Mouse (Mus musculus) hindbrain, embryonic 10.5 days (tissue): ENCODE results near the gene Hes1. TPM values are rescaled to one million over a fixed set of nuclear protein-coding genes. Genes with fewer than 3 reads are reported as not detected.
"Not testable (repeated sequence)": the region's sequence is repeated elsewhere in the genome, so short reads cannot be mapped to it uniquely, and the experiment has no call there.

Experiments used
- DNase-seq: peaks from one replicate; pipeline ENCODE4 v3.0.0-alpha.2; 2017; ENCODE audit warnings: low spot score
- H3K27ac ChIP-seq: fragments of 300-500 bp; sonication (generic); 2 replicates; pipeline ENCODE4 v1.5.1; 2016; ENCODE audit warnings: mild to moderate bottlenecking, moderate library complexity
- H3K27me3 ChIP-seq: fragments of 300-500 bp; sonication (generic); 2 replicates; pipeline ENCODE4 v1.6.1; 2016; ENCODE audit warnings: mild to moderate bottlenecking; ENCODE audit not compliant: poor library complexity, insufficient read depth, severe bottlenecking
- H3K36me3 ChIP-seq: fragments of 300-500 bp; sonication (generic); 2 replicates; pipeline ENCODE4 v1.6.1; 2016; ENCODE audit warnings: mild to moderate bottlenecking, moderate library complexity
- H3K4me1 ChIP-seq: fragments of 300-500 bp; sonication (generic); replicated peaks from 2 replicates; pipeline ENCODE4 v1.6.1; 2016; ENCODE audit warnings: mild to moderate bottlenecking
- H3K4me3 ChIP-seq: fragments of 300-500 bp; sonication (generic); 2 replicates; pipeline ENCODE4 v1.5.1; 2016; ENCODE audit warnings: mild to moderate bottlenecking, moderate library complexity
- H3K9me3 ChIP-seq: fragments of 300-500 bp; sonication (generic); 2 replicates; pipeline ENCODE4 v1.6.1; 2016; ENCODE audit warnings: mild to moderate bottlenecking, moderate library complexity
- WGBS: fragments of 180-500 bp; shearing (Covaris S2); methylation state at CpG from one replicate; pipeline ENCODE4 v1.1.7; 2016; 5-methylcytosine and 5-hydroxymethylcytosine counted together
- polyA plus RNA-seq: library from polyadenylated mRNA; unstranded; fragments of >200 nt; fragmentation: Nextera tagmentation; extraction: Ambion mirVana; gene quantifications from 2 replicates; pipeline ENCODE4 v1.2.1, GENCODE M21; 2016

Gene Hes1
- polyA plus RNA-seq, 1 experiment from 2014 or later: 31.9 TPM

DNA sequence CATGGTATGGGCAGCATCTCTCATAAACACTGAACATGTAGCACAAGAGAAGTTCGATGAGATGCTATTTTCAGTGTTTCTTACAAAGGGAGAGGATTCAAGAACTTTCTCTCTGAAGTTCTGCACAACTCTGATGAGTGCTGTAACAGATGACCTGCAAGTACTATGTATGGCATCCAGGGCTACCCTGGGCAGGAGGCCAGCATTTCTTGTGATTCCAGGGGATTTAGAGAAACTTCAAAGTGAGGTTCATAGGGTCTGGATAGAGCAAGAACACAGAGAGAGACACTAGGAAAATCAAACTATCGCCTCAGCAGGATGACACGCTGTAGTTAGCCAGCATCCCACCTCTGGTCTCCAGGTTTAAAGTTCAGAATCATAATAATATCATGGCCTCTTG, 31.9 kb downstream of the Hes1 start:
- WGBS: 79% methylated on average over 3 of the region's 3 CpGs
- peaks cover 18% of the 10 kb centered on the region for H3K4me1 ChIP-seq
- H3K4me3 ChIP-seq: no peak overlapping the region
- H3K27me3 ChIP-seq: peaks cover 94% of the 10 kb centered on the region
- no peaks in the 10 kb centered on the region for H3K36me3 ChIP-seq
- no peak for DNase-seq
- no peak overlapping the region for H3K27ac ChIP-seq
- no peaks in the 10 kb centered on the region for H3K9me3 ChIP-seq

DNA sequence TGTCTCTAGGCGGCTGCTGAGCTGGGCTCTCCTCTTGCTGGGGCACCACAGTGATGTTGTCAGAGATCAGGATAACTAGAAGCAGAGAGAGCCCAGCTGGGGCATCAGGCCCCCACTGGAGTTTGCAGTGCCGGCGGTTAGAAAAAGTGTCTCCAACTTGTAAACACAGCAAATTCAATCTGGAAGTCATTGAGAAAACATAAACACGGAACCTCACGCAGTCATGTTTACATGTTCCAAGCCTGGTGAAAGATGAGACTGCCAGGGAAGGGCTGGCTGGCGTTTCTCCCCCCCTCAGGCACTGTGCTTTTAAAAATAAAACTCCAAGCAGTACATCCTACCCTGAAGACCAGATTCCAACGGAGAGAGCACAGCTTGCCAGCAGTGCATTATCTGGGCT, 32.3 kb downstream of the Hes1 start:
- Histone ChIP-seq H3K27ac (no peak overlapping the region), H3K27me3 (peaks cover 93% of the 10 kb centered on the region), H3K4me1 (peaks cover 18% of the 10 kb centered on the region), H3K9me3 (no peaks in the 10 kb centered on the region), H3K4me3 (no peak overlapping the region), H3K36me3 (no peaks in the 10 kb centered on the region)
- peak; percentile 37 for DNase-seq
- WGBS: 36% methylated on average over 7 of the region's 7 CpGs

DNA sequence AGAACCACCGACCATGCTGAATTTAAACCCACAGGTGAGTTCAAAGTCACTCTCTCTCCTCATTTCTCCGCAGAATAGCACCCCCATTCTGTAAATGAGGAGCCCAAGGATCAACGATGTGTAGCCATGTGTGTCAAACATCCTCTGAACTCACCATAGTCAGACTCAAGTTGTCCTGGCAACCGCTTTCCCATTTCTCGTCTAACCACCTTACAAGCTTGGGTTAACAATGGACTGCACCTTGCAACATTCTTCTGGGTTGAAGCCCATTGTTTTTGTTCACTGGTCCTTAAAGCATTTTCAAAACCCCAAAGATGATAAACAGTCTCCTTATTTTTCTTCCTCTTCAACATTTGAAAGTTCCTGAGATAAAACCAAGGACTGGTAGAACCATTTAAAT, 34.9 kb downstream of the Hes1 start:
- H3K9me3 ChIP-seq: no peaks in the 10 kb centered on the region
- no peak overlapping the region for H3K4me3 ChIP-seq
- DNase-seq: no peak
- H3K27ac ChIP-seq: no peak overlapping the region
- H3K36me3 ChIP-seq: no peaks in the 10 kb centered on the region
- H3K4me1 ChIP-seq: peaks cover 39% of the 10 kb centered on the region
- 60% methylated on average over 5 of the region's 5 CpGs for WGBS
- peaks cover 91% of the 10 kb centered on the region for H3K27me3 ChIP-seq

DNA sequence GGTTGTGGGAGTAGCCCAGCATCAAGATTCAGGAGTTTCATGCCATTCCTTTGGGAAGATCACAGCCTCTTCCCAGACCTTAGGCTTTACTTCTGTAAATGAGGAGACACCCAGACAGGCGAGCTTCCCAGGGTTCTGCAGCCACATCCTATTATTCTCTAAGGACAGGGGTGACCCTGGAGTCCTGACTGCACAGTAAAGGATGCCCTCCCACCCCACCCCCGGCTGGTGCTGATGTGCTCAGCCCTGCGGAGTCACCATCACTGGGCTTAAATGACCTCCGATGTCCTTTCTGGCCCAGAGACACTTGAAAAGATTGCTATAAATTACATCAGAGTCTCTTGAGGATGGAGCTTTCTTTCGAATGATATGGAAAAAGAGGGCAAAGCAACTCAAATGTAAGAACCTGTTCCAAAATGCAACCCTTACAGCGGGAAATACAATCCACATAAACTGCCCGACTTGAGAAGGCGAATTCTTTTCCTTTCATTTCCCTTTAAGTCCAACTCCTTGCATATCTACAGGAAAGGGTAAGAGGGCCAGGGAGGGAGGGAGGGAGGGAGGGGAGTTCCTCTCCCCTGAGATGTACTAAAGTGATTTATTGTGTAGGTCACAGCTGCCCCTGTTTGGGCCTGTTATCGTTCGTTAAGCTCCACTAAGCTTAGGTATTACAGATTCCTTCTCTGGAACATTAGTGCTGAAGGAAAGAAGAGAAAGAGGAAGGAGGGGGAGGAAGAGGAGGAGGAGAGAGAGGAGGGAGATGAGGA, 38.1 kb downstream of the Hes1 start:
- DNase-seq: no peak
- no peaks in the 10 kb centered on the region for H3K36me3 ChIP-seq
- H3K27ac ChIP-seq: peak overlapping the region; percentile 50; the same call in 1 of the 2 replicates
- H3K9me3 ChIP-seq: no peaks in the 10 kb centered on the region
- H3K4me3 ChIP-seq: no peak overlapping the region
- H3K4me1 ChIP-seq: peaks cover 26% of the 10 kb centered on the region
- 31% methylated on average over 10 of the region's 10 CpGs for WGBS
- peaks cover 94% of the 10 kb centered on the region for H3K27me3 ChIP-seq

DNA sequence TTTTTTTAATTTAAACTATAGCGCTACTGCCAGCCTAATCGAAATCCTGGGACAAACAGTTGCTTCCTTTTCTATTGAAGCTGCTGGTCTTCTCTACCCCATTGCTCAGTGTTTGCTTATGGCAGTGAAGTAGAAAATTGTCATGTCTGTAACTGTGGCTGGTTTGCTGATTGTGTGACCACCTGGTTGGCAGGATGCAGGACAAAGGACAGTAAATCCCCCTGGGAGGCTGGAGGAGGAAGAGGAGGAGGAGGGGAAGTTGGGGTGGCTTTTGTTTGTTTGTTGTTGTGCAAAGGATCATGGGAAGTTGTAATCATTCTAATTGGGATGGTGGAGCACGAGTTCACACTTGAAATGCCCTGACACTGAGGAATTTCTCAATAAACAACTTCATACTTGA, 38.8 kb downstream of the Hes1 start:
- WGBS: 14% methylated on average over 3 of the region's 3 CpGs
- H3K27me3 ChIP-seq: peaks cover 94% of the 10 kb centered on the region

DNA sequence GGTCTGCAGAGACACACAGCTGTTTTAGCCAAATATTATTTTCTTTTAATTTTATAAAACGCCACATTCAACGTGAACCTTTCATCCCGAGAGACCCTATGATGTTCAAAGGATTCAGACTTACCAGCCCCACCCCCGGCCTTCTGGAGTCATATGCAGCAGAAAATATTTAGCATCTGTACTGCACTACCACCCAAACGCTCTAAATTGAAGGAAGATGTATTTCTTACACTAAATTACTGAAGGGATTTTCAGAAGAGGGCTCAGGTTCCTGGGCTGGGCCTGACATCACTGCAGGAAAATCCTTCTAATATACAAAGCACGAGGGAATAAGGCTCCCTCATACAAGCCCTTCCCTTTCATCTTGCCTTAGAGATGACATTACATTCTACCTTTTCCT, 39.3 kb downstream of the Hes1 start:
- no peaks in the 10 kb centered on the region for H3K9me3 ChIP-seq
- no peaks in the 10 kb centered on the region for H3K36me3 ChIP-seq
- DNase-seq: no peak
- H3K4me1 ChIP-seq: peaks cover 26% of the 10 kb centered on the region
- no peak overlapping the region for H3K27ac ChIP-seq
- WGBS: 52% methylated on average over 6 of the region's 6 CpGs
- H3K4me3 ChIP-seq: no peak overlapping the region
- H3K27me3 ChIP-seq: peaks cover 94% of the 10 kb centered on the region

More for the DNA sequence above, 38.8 kb downstream of the Hes1 start:
- H3K4me3 ChIP-seq: no peak overlapping the region
- no peaks in the 10 kb centered on the region for H3K36me3 ChIP-seq
- H3K9me3 ChIP-seq: no peaks in the 10 kb centered on the region
- no peak for DNase-seq
- peaks cover 26% of the 10 kb centered on the region for H3K4me1 ChIP-seq
- peak overlapping the region; percentile 62 for H3K27ac ChIP-seq

DNA sequence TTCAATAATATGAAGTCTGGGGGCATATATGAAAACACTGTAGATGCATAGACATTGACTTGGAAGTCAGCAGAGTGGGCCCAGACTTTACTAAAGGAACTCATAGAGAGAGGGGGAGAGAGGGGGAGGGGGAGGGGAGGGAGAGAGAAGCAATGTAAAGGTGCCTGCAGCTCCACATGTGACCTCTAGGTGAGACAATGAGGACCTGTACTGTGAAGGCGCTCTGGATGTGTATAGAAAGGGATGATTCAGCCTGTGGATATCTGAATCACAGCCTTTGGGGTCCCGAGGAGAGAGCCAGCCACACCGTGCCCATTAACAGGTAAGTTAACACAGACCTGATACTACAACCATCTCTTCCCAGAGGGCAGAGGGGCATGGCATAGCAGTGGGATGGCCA, 40.2 kb downstream of the Hes1 start:
- H3K36me3 ChIP-seq: no peaks in the 10 kb centered on the region
- 82% methylated on average over 3 of the region's 3 CpGs for WGBS
- no peaks in the 10 kb centered on the region for H3K9me3 ChIP-seq
- H3K4me3 ChIP-seq: no peak overlapping the region
- no peak for DNase-seq
- peaks cover 95% of the 10 kb centered on the region for H3K27me3 ChIP-seq
- H3K27ac ChIP-seq: no peak overlapping the region
- peaks cover 26% of the 10 kb centered on the region for H3K4me1 ChIP-seq

DNA sequence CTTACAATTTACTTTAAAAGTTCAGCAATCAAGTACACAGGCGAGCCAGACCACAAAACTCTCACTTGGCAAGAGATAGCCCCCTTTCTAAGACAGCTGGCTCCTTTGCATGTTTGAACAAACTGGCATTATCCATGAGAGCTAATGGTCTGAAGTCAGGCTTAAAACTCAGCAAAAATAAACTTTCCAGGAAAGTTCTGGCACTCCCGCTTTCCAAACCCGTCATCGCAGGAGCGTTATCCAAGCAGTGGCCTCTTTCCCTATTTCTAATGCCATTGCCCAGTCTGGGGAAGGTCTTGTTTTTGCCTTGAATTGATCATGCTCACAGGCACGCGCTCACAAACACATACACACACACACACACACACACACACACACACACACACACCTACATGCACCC, 41.3 kb downstream of the Hes1 start:
- H3K27ac ChIP-seq: no peak overlapping the region
- no peak for DNase-seq
- 91% methylated on average over 7 of the region's 7 CpGs for WGBS
- peaks cover 9% of the 10 kb centered on the region; the same call in 1 of the 2 replicates for H3K9me3 ChIP-seq
- no peak overlapping the region for H3K4me3 ChIP-seq
- H3K27me3 ChIP-seq: peaks cover 90% of the 10 kb centered on the region
- H3K36me3 ChIP-seq: no peaks in the 10 kb centered on the region
- peaks cover 20% of the 10 kb centered on the region for H3K4me1 ChIP-seq

DNA sequence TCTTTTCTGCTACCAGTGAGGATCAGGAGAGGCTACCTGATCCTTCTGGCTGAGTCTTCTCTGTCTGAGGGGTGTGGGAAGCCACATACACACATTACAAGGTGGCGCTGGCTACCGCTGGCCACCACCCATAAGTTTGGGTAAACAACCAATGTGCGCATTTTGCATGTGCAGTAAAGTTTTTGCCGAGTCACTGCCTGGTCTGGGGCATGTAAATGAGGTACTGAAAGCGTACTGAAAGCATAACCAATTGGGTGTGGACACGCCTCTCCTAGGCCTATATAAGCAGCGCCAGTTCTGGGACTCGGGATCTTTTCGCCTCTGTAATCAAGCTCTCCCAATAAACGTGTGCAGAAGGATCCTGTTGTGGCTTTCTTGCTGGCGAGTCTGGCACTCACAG, 44.0 kb downstream of the Hes1 start:
- Histone ChIP-seq H3K27me3 (peaks cover 91% of the 10 kb centered on the region), H3K9me3 (peaks cover 13% of the 10 kb centered on the region; the same call in 1 of the 2 replicates)
- H3K27ac ChIP-seq, H3K36me3 ChIP-seq, H3K4me1 ChIP-seq, DNase-seq, H3K4me3 ChIP-seq: not testable (repeated sequence)
- WGBS: 89% methylated on average over 11 of the region's 11 CpGs

DNA sequence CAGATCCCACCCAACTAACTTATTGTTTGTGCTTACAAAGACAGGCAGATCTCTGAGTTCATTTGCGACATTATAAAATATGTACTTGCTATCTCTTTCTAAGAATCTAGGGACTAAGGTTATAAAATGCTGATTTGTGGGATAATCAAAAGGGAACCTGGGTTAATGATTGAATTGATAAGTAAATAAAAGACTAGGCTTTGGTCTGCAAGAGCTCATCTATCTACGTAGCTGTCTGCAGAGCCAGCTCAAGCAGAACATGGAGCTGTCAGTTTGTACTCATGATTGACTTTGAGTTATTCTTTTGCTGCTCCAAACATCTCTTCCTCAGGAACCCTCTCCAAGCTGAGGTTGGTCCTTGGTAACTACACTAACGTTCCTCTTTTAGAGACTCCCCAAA, 46.3 kb downstream of the Hes1 start:
- Histone ChIP-seq H3K27me3 (peaks cover 92% of the 10 kb centered on the region), H3K4me3 (no peak overlapping the region), H3K4me1 (peaks cover 17% of the 10 kb centered on the region), H3K36me3 (no peaks in the 10 kb centered on the region), H3K9me3 (peaks cover 13% of the 10 kb centered on the region; the same call in 1 of the 2 replicates), H3K27ac (no peak overlapping the region)
- DNase-seq: no peak
- whole genome bisulfite sequencing: 88% methylated on average over 3 of the region's 3 CpGs

DNA sequence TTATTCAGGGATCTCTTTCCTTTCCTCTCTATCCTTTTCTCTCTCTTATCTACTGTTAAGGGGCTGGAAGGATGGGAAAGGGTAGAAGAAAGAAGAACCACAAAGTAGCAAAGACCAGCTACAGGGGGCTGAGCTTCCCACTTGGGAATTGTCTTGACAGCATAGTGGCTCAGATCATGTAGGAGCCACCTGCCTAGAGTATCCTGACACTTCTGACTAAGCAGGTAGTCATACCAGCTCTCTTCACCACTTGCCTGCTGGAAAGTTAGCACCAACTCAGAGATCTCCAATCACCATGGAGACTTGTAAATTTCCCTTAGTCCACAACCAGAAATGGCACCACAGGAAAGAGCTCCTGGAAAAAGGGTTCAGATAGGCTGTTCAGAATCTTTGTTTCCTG, 46.9 kb downstream of the Hes1 start:
- no peak overlapping the region for H3K27ac ChIP-seq
- no peak overlapping the region for H3K4me3 ChIP-seq
- H3K9me3 ChIP-seq: peaks cover 13% of the 10 kb centered on the region; the same call in 1 of the 2 replicates
- DNase-seq: no peak
- H3K4me1 ChIP-seq: peaks cover 20% of the 10 kb centered on the region
- no peaks in the 10 kb centered on the region for H3K36me3 ChIP-seq
- peaks cover 92% of the 10 kb centered on the region for H3K27me3 ChIP-seq

DNA sequence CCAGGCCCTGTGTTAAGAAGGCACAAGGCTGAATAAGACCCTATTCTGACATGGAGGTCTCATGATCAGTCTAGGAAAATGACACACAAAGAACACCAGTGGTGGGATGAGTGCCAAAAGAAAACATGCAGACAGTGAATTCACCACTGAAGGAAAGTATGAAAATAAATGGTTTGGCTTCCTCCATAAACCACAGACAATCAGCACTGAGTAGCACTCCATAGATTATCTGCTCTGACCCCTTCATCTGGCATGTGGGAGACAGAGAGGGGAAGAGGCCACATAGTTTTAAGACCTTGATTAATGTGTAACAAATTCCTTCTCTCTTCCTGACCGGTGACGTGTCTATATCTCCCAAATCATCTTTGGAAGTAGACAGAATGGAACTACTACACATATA, 47.4 kb downstream of the Hes1 start:
- H3K4me1 ChIP-seq: peaks cover 24% of the 10 kb centered on the region
- no peak overlapping the region for H3K27ac ChIP-seq
- H3K27me3 ChIP-seq: peaks cover 92% of the 10 kb centered on the region
- DNase-seq: no peak
- 91% methylated on average over 2 of the region's 2 CpGs for WGBS
- H3K4me3 ChIP-seq: no peak overlapping the region
- H3K36me3 ChIP-seq: no peaks in the 10 kb centered on the region
- H3K9me3 ChIP-seq: peaks cover 13% of the 10 kb centered on the region; the same call in 1 of the 2 replicates

DNA sequence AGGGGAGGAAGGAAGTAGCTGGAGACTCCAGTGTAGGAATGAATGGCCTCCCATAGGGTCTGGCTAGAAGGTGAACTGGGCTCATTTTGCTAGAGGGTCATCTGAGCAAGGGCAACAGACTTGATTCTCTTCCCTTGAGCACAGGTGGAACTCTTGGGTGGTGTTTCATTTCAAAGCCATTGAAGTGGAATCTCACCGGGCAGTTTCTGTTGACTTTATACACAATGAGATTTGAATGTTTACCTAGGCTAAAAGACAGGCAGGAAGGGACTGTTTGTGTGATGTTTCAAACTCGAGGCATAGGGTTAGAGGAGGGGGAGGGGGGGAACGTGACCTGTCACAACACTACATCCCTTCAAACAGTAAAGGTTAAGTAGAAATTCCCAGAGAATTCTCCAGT, 49.0 kb downstream of the Hes1 start:
- H3K27me3 ChIP-seq: peaks cover 92% of the 10 kb centered on the region
- no peak for DNase-seq
- H3K27ac ChIP-seq: no peak overlapping the region
- H3K4me3 ChIP-seq: no peak overlapping the region
- H3K36me3 ChIP-seq: no peaks in the 10 kb centered on the region
- H3K4me1 ChIP-seq: peaks cover 29% of the 10 kb centered on the region
- H3K9me3 ChIP-seq: peaks cover 13% of the 10 kb centered on the region; the same call in 1 of the 2 replicates
- WGBS: 33% methylated on average over 3 of the region's 3 CpGs
